Mouse (Mus musculus) cerebellum, postnatal 4 days (tissue): ENCODE data around the gene Nrf1.

Source experiments
- DNase-seq, 2 experiments: peaks; one replicate each; pipeline ENCODE4 v3.0.0; 2022; ENCODE audit warnings: low spot score in 2 of 2, mixed read lengths in 1 of 2

The Nrf1 gene

GRCm38 (mm10) chr6:30147058-30147457 lies 99.3 kb downstream of the Nrf1 start:
- no peak for DNase-seq

- DNase-seq = no peak
Measured at GRCm38 (mm10) chr6:30147753-30148152, 100.0 kb downstream of the Nrf1 start.

GRCm38 (mm10) chr6:30150471-30150870 lies 102.7 kb downstream of the Nrf1 start:
- DNase-seq = no peak

- no peak for DNase-seq
Measured at GRCm38 (mm10) chr6:30152163-30152562, 104.4 kb downstream of the Nrf1 start.

GRCm38 (mm10) chr6:30152649-30153048 lies 104.9 kb downstream of the Nrf1 start:
- no peak for DNase-seq

GRCm38 (mm10) chr6:30153076-30153475 lies 105.3 kb downstream of the Nrf1 start:
- no peak for DNase-seq

- no peak for DNase-seq
Measured at GRCm38 (mm10) chr6:30153733-30154415, 106.1 kb downstream of the Nrf1 start.

GRCm38 (mm10) chr6:30159516-30160045 lies 111.8 kb downstream of the Nrf1 start:
- DNase-seq = no peak

GRCm38 (mm10) chr6:30160408-30160807 lies 112.6 kb downstream of the Nrf1 start:
- DNase-seq = no peak

GRCm38 (mm10) chr6:30161618-30162017 lies 113.8 kb downstream of the Nrf1 start:
- DNase-seq = no peak

GRCm38 (mm10) chr6:30162091-30162490 lies 114.3 kb downstream of the Nrf1 start:
- DNase-seq = no peak

GRCm38 (mm10) chr6:30166349-30166748 lies 118.6 kb downstream of the Nrf1 start:
- DNase-seq = no peak

- DNase-seq = no peak
Measured at GRCm38 (mm10) chr6:30167192-30167591, 119.4 kb downstream of the Nrf1 start.

- no peak for DNase-seq
Measured at GRCm38 (mm10) chr6:30168275-30168674, 120.5 kb downstream of the Nrf1 start.

GRCm38 (mm10) chr6:30169148-30169547 lies 121.4 kb downstream of the Nrf1 start:
- peak in 1 of 2 experiments; percentile 64 for DNase-seq

GRCm38 (mm10) chr6:30171226-30171625 lies 123.4 kb downstream of the Nrf1 start:
- DNase-seq = no peak

- no peak for DNase-seq
Measured at GRCm38 (mm10) chr6:30171967-30172366, 124.2 kb downstream of the Nrf1 start.

- DNase-seq = no peak
Measured at GRCm38 (mm10) chr6:30172441-30172819, 124.6 kb downstream of the Nrf1 start.

- DNase-seq = no peak
Measured at GRCm38 (mm10) chr6:30172820-30173550, 125.2 kb downstream of the Nrf1 start.

- no peak for DNase-seq
Measured at GRCm38 (mm10) chr6:30173551-30174460, 126.0 kb downstream of the Nrf1 start.

- no peak for DNase-seq
Measured at GRCm38 (mm10) chr6:30174461-30175224, 126.9 kb downstream of the Nrf1 start.
